Mouse (Mus musculus): ENCODE measurements at regions not wholly inside any gene's neighbourhood (a gene's known extent, or its start where the extent isn't known, plus 50 kb on each side); places are given as distances from the start of the nearest gene placed in this dataset.

GRCm38 (mm10) chr16:23780440-23781231 is 110.1 kb downstream of the Sst start:
- TF ChIP-seq CTCF (IDR thresholded peaks at IDR 0.05; ENCODE audit: low read depth): no peak
- TF ChIP-seq EP300 (optimal IDR thresholded peaks at IDR 0.05): no peak
